Mouse (Mus musculus): Measurements from ENCODE around the gene Rhbdf1. TPM values are rescaled to one million over a fixed set of nuclear protein-coding genes. Genes with fewer than 3 reads are reported as not detected.
A peak's percentile ranks its signal among the peaks of the same experiment; 100 is the strongest.

Rhbdf1 gene
- total and polyA plus RNA-seq, 3 experiments = 2.9 to 14.3 TPM; not detected in 1

GRCm38 (mm10) chr11:32267188-32267884 lies 45.2 kb upstream of the Rhbdf1 start, which contains the start of gene Nprl3 (continued):
- TF ChIP-seq SMC3 (IDR thresholded peaks at IDR 0.05; ENCODE audit: low read depth, low read length) = no peak
- no peak for TF ChIP-seq MYC (IDR thresholded peaks at IDR 0.05; ENCODE audit: low read depth, low read length)
- TF ChIP-seq RCOR1 (IDR thresholded peaks at IDR 0.05; ENCODE audit: low read depth, low read length) = peak; percentile 62; the same call in 1 of the 2 replicates
- peak; percentile 79 for TF ChIP-seq MAX (IDR thresholded peaks at IDR 0.05; ENCODE audit: low read length)

GRCm38 (mm10) chr11:32266776-32267175 lies 44.7 kb upstream of the Rhbdf1 start:
- no peaks in the 10 kb centered on the region for H3K9me3 ChIP-seq (replicated peaks; ENCODE audit: insufficient read depth, low read length)
- TF ChIP-seq UBTF (IDR thresholded peaks at IDR 0.05; ENCODE audit: borderline replicate concordance, insufficient read depth, low read depth, low read length) = no peak
- no peak for TF ChIP-seq TBP (IDR thresholded peaks at IDR 0.05; ENCODE audit: low read depth, low read length)
- no peak for TF ChIP-seq MAFK (IDR thresholded peaks at IDR 0.05; ENCODE audit: borderline replicate concordance, low read depth, low read length)
- no peak for TF ChIP-seq GATA1 (IDR thresholded peaks at IDR 0.05; ENCODE audit: low read depth, low read length)
- TF ChIP-seq KAT2A (conservative IDR thresholded peaks at IDR 0.05; ENCODE audit: low read depth, low read length) = no peak
- TF ChIP-seq NELFE (IDR thresholded peaks at IDR 0.05; ENCODE audit: low read depth, low read length) = no peak
- no peak for TF ChIP-seq JUND (IDR thresholded peaks at IDR 0.05; ENCODE audit: low read depth, low read length)
- no peak for TF ChIP-seq ETS1 (IDR thresholded peaks at IDR 0.05; ENCODE audit: low read depth, low read length)
- TF ChIP-seq POLR2AphosphoS5 (IDR thresholded peaks at IDR 0.05; ENCODE audit: borderline replicate concordance, low read depth, low read length) = no peak
- TF ChIP-seq RAD21 (IDR thresholded peaks at IDR 0.05; ENCODE audit: low read depth, low read length) = no peak
- no peak for TF ChIP-seq MAZ (IDR thresholded peaks at IDR 0.05; ENCODE audit: low read depth, low read length)
- no peak for TF ChIP-seq EP300 (IDR thresholded peaks at IDR 0.05; ENCODE audit: low read depth in 1 of 2, low read length in 2 of 2)
- DNase-seq (ENCODE audit: low read depth, low spot score) = no peak

GRCm38 (mm10) chr11:32266194-32266593 lies 44.1 kb upstream of the Rhbdf1 start:
- no peak for TF ChIP-seq CHD1 (IDR thresholded peaks at IDR 0.05; ENCODE audit: low read depth, low read length)
- TF ChIP-seq MYB (IDR thresholded peaks at IDR 0.05; ENCODE audit: low read depth, low read length) = no peak
- no peak for TF ChIP-seq GATA1 (IDR thresholded peaks at IDR 0.05; ENCODE audit: low read depth, low read length)
- no peak for TF ChIP-seq ZMIZ1 (IDR thresholded peaks at IDR 0.05; ENCODE audit: low read depth, low read length)
- no peak for TF ChIP-seq NELFE (IDR thresholded peaks at IDR 0.05; ENCODE audit: low read depth, low read length)
- no peak for TF ChIP-seq ZNF384 (IDR thresholded peaks at IDR 0.05; ENCODE audit: low read depth, low read length)
- TF ChIP-seq CTCF (IDR thresholded peaks at IDR 0.05 in 2 of 3, conservative IDR thresholded peaks at IDR 0.05 in 1 of 3; ENCODE audit: control insufficient read depth in 1 of 3, insufficient read depth in 1 of 3, low read depth in 2 of 3, low read length in 3 of 3, poor library complexity in 1 of 3, severe bottlenecking in 1 of 3) = no peak
- TF ChIP-seq GABPA (IDR thresholded peaks at IDR 0.05; ENCODE audit: low read depth, low read length) = no peak
- no peak for TF ChIP-seq SIN3A (IDR thresholded peaks at IDR 0.05; ENCODE audit: low read length)
- no peak for TF ChIP-seq UBTF (IDR thresholded peaks at IDR 0.05; ENCODE audit: borderline replicate concordance, insufficient read depth, low read depth, low read length)
- no peak for TF ChIP-seq MXI1 (IDR thresholded peaks at IDR 0.05; ENCODE audit: low read depth, low read length)
- no peak for TF ChIP-seq MAX (IDR thresholded peaks at IDR 0.05; ENCODE audit: low read length)
- no peak for TF ChIP-seq E2F4 (IDR thresholded peaks at IDR 0.05; ENCODE audit: borderline replicate concordance, low read depth, low read length)
- TF ChIP-seq USF2 (IDR thresholded peaks at IDR 0.05; ENCODE audit: borderline replicate concordance in 1 of 2, insufficient read depth in 1 of 2, low read depth in 1 of 2, low read length in 2 of 2) = no peak
- Histone ChIP-seq H3K9ac (ENCODE audit: control insufficient read depth, low read depth, low read length, poor library complexity, severe bottlenecking) (no peak overlapping the region), H3K4me1 (ENCODE audit: control insufficient read depth in 1 of 2, insufficient read depth in 2 of 2, low read length in 2 of 2) (peaks cover 28 to 47% of the 10 kb centered on the region in 2 experiments), H3K27me3 (ENCODE audit: control insufficient read depth in 1 of 2, insufficient read depth in 2 of 2, low read length in 2 of 2) (no peaks in the 10 kb centered on the region), H3K36me3 (ENCODE audit: control insufficient read depth in 1 of 2, insufficient read depth in 2 of 2, low read length in 2 of 2) (peaks cover 0 to 48% of the 10 kb centered on the region in 2 experiments; a peak in 2 of 4 replicates), H3K27ac (ENCODE audit: control insufficient read depth, low read depth, low read length) (no peak overlapping the region), H3K4me3 (ENCODE audit: control insufficient read depth in 1 of 2, insufficient read depth in 1 of 2, low read depth in 2 of 2, low read length in 2 of 2) (no peak overlapping the region), H3K79me2 (ENCODE audit: control insufficient read depth, insufficient read depth, low read length, poor library complexity) (peaks cover 5% of the 10 kb centered on the region), H3K9me3 (replicated peaks; ENCODE audit: insufficient read depth, low read length) (no peaks in the 10 kb centered on the region)
- no peak for DNase-seq (ENCODE audit: low read depth, low spot score)

More at GRCm38 (mm10) chr11:32266776-32267175, 44.7 kb upstream of the Rhbdf1 start:
- H3K4me1 ChIP-seq (ENCODE audit: control insufficient read depth in 1 of 2, insufficient read depth in 2 of 2, low read length in 2 of 2) = peaks cover 28 to 47% of the 10 kb centered on the region in 2 experiments
- no peaks in the 10 kb centered on the region for H3K27me3 ChIP-seq (ENCODE audit: control insufficient read depth in 1 of 2, insufficient read depth in 2 of 2, low read length in 2 of 2)
- peaks cover 5% of the 10 kb centered on the region for H3K79me2 ChIP-seq (ENCODE audit: control insufficient read depth, insufficient read depth, low read length, poor library complexity)
- H3K27ac ChIP-seq (ENCODE audit: control insufficient read depth, low read depth, low read length) = peak overlapping the region; percentile 80
- H3K9ac ChIP-seq (ENCODE audit: control insufficient read depth, low read depth, low read length, poor library complexity, severe bottlenecking) = peak overlapping the region; percentile 94
- H3K36me3 ChIP-seq (ENCODE audit: control insufficient read depth in 1 of 2, insufficient read depth in 2 of 2, low read length in 2 of 2) = peaks cover 0 to 48% of the 10 kb centered on the region in 2 experiments; a peak in 2 of 4 replicates
- H3K4me3 ChIP-seq (ENCODE audit: control insufficient read depth in 1 of 2, insufficient read depth in 1 of 2, low read depth in 2 of 2, low read length in 2 of 2) = peak overlapping the region; percentile 89 to 96

All from MEL (cell line).